Mouse (Mus musculus): ENCODE measurements at regions not wholly inside any gene's neighbourhood (a gene's known extent, or its start where the extent isn't known, plus 50 kb on each side); places are given as distances from the start of the nearest gene placed in this dataset.

- DNase-seq: no peak
Observed at GRCm38 (mm10) chr15:87375596-87376194, 168.4 kb upstream of the Fam19a5 start.

DNA sequence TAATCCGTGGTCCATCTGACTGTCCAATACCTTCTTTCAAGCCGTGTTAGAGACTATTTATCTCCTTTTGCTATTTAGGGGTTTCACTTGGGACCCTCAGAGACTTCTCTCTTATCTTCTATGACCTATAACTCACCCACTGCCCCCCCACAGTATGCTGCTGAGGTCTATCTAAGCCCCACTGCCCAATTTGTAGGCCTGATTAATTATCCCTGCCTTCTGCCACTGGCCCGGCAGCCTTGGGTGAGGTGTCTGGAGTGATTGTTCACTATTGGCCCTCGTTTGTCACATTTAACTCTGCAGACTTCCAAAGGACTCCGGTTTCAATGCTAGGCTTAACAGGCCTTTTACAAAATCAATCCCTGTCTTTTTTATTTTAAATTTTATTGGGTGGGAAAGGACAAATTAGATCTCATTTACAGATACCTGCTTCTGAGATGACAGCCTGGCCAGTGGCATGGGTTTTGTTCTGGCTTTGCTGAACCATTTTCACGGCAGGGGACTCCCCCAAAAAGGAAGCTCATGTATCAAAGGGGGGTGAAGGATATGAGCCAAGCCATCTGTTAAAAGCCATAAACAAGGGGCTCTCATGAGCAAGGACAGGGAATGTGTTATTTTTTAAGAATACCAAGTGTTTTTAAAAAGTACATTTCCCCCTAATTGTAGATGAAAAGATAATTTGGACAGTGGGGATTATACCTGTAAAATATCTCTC lies 160.4 kb upstream of the Fam19a5 start:
- DNase-seq: no peak

DNA sequence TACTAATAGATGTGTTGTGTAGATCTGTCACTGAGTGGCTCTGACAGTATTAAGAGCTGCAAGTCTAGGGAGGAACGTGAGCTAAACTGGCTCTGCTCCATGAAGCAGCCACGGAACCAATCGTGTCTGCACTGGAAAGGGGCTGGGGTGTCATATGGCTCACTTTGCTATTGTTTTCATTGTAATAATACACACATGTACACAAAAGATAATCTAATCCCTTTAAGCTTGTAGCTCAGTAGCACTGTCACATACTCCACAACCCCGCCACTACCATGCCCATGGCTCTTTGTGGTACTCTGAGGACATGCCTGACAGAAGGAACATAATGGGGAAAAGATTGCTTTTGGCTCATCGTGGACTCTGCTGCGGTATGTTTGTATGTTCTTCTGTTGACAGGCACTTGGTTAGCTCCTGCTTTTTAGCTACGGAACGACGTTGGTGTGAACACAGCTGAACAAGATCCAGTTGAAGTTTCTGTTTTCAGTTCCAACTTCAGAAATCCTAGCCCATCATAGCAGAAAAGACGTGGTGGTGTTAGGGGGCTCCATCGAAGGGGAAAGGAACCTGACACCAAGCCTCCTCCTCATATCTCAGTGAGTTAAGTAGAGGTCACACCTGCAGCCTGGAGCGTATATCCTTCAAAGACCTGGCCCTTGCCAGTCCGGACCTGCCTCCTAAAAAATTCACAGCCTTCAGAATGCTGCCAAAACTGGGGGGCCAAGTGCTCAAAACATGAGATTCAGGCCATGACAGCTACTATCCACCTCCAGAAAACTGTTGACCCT lies 159.6 kb upstream of the Fam19a5 start:
- no peak for DNase-seq

DNA sequence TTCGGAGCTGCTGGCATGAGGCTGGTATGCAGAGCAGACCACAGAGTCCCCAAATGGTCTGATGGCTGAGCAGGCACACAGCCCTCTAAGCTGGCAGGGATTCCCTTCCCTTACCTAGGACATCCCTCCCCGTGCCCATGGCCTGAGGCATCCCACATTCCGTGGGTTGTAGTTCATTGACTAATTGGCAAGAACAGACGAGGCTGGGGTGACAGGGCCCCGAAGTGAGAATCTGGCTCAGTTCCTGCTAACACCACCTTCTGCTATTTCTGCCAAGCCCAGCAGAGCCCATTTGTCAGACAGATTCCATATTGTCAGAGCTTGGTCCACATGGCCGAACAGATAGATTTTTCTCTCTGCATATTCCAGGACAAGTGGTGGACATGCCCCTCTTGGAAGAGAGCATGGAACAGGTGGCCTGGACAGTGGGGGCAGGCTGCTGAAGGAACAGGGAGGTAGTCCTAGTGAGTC lies 157.6 kb upstream of the Fam19a5 start:
- DNase-seq: no peak

DNA sequence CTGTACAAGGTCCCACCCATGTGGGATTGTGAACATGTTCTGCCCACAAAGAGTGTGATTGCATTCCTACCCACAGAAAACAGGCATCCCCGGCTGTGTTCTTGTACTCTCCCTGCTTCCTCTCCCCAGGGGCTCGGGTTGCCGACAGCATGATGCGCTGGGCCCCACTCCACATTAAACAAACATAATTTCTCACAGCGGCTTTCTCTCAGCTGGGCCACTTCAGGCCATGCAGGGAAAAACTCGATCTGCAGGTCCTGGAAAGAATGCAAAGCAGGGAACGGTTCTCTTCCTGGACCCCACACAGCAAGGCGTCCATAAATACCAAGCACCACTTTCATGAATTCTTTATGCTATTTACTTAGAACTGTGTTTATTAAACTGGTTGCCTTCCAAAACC lies 152.7 kb upstream of the Fam19a5 start:
- DNase-seq: no peak

DNA sequence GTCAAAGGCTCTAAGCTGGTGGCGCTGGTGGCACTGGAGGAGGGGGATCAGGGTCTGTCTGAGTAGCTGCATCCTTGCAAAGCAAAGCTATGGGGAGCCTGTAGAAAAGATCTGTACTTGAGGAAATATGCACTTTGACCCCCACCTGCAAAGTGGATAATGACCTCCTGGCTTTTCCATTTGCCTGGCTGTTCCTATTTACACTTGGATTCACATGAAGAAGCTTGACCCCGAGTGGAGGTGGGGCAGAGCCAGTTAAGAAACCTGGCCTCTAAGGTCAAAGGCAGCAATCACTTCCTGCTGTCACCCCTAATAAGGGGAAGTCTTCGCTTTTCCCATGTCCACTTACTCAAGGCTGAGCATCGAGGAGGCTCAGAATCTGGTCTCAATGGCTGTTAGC lies 145.7 kb upstream of the Fam19a5 start:
- DNase-seq: no peak

GRCm38 (mm10) chr15:87405689-87406088 lies 138.4 kb upstream of the Fam19a5 start:
- no peak for DNase-seq

DNA sequence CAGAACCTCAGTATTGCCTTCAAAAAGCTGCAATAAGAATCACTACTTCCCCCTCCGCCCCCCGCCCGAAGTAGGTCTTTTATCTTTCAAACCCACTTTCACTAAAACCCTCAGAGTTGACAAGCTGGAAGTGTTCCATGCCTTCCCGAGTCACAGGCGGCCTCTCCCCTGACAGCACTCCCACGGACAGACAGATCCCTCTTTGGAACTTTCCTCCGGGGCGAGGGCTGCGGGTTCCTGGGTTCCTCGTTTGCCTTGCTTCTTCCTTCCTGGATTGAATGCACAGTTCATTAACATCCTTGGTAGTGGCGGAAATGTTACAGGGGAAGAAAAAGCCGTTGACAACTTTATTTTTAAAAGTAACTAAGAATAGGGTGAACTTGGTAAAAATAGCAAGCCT lies 132.1 kb upstream of the Fam19a5 start:
- no peak for DNase-seq

DNA sequence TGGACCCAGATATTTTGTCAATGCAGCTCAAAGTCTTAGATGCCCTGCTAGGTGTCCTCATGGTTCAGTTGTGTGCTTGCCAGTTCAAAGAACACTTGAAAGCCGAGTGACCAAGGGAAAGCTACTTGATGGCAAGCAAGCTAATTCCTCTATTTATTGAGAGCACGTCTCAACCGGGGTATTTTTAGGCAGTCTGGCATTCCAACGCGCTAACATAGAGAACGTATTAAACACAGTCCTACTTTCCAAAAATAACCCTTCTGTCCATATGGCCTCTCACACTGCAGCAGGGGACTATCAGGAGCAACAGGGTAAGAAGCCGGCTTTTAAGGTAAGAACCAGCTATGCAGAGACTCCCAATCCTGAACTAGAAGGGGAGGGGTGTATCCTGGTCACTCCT lies 128.1 kb upstream of the Fam19a5 start:
- DNase-seq: no peak

DNA sequence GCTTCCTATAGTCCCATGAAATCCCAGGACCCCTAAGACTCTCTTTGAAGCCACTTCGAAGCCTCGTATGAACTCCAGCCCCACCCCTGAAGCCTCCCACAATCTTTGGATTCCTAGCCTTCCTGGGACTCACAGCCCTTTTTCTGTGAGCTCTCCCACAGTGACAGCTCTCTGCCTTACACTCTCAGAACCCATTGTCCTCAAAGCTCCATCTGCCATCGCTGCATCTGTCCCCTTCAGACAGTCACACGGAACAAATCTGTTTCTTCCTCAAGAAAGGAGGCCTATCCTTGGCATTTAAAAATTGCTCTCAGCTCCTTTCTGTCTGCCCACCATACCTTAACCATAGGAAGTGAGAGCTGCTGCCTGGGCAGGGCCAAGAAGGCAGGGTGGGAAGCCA lies 122.4 kb upstream of the Fam19a5 start:
- DNase-seq: no peak

GRCm38 (mm10) chr15:87433306-87433705 lies 110.8 kb upstream of the Fam19a5 start:
- DNase-seq: no peak

DNA sequence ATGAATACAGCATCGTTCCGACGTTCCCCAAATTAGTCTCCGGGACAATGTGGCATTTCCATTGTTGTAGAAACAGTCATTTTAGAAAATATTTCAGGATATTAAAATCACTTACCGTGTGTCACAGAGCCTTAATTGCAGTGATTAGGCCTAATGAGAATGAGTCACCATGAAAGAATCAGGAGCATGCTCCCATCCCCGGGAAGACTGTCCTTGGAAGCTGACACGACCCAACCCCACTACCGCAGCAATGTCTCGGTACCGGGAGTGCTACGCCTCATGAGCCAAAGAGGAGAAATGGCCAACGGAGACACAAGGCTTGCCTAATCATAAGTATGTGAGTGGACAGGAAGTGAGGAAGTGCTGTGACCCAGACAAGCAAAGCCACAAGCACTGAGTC lies 110.2 kb upstream of the Fam19a5 start:
- no peak for DNase-seq

DNA sequence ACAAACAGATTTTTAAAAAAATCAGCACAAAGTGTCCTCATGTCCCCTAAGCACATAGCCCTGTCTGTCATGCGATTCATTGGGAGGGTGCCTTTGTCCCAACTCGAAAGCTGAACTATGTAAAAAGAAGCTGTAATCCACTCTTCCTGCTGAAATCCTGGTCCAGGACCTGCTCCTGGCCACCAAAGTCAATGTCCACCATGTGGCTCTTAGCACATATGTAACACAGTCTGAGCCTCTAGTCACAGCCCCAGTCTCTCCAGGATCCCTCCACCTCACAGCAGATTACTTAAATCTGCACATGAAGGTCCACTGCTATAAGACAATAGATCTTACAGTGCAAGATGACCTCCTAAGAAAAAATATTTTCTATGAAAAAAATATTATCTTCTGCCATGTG lies 108.5 kb upstream of the Fam19a5 start:
- no peak for DNase-seq

- no peak for DNase-seq
Observed at GRCm38 (mm10) chr15:87437611-87438010, 106.5 kb upstream of the Fam19a5 start.

DNA sequence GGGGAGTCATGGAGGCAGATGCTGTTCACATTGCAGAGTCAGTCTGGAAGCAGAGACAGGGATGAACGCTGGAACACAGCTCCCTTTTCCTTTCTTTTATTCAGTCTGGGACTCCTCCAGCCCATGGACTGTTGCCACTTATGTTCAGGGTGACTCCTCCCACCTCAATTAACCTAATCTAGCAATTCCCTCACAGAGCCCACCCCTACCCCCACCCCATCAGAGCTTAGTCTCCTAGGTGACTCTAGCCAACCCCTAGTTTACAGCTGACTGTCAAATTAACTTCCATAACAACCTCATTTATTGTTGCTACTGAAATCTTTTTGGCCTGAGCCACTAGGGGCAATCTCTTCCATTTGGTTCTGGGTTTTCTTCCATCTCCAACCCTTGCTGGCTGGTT lies 85.2 kb upstream of the Fam19a5 start:
- no peak for DNase-seq

GRCm38 (mm10) chr15:87476247-87476646 lies 67.9 kb upstream of the Fam19a5 start:
- DNase-seq: no peak

DNA sequence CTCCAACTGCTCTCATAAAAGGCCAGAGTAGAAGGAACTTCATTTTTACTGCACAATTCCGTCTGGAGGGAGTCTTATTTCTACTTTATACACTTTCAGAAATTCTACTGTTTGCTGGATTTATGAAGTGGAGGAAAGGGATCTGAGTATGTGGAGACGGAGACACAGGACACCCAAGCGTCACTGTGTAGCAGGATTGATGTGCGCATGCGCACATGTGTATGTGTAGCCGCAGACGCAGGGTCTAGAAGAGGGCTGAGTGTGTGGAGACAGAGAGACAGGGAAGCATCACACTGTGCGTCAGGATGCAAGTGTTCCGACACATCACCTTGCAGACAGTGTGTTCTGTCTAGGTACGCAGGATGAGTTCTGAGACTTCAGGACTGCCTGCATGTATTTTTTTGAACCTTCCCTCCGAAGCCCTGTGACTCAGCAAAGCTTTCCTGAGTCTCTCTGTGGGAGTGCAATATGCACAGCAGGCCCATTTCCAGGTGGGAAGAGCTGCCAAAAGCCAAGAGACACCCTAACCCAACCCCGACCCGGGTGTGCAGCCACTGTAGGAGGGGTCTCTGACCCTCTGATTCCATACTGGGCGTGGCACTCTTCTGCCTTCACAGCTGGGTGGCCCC lies 67.1 kb upstream of the Fam19a5 start:
- no peak for DNase-seq

DNA sequence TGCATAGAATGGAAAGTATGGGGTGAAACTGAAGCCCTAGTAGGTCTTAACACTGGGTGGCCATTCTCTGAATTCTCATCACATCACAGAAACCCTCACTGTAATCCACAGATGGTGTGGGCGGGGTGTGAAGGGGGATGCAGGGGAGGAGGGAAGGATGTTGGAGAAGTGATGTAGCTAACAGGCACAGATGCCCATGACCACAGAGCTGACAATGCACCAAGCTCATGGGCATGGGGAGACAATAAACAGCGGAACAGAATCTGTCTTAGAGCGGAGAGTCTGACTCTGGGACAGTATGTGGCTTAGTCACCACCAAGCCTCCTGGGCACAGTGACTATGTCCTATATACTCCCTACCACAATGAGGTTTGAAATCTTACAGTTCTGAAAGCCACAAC lies 63.3 kb upstream of the Fam19a5 start:
- no peak for DNase-seq
